Mouse (Mus musculus) ES-E14 (cell line): ENCODE data around the gene Chrnd.

Experiments
- CHD2 ChIP-seq: IDR thresholded peaks from 2 replicates; pipeline ENCODE4 v1.6.1; 2014; ENCODE audit warnings: mild to moderate bottlenecking, low read depth, low read length, inconsistent platforms
- HCFC1 ChIP-seq: IDR thresholded peaks from 2 replicates; pipeline ENCODE4 v1.6.1; 2012; ENCODE audit warnings: low read length, inconsistent platforms, borderline replicate concordance; ENCODE audit not compliant: insufficient read depth
- MAFK ChIP-seq: IDR thresholded peaks from 2 replicates; pipeline ENCODE4 v1.6.1; 2014; ENCODE audit warnings: mild to moderate bottlenecking, low read depth, low read length, inconsistent platforms; ENCODE audit not compliant: insufficient read depth
- ZC3H11A ChIP-seq: IDR thresholded peaks from 2 replicates; pipeline ENCODE4 v1.6.1; 2012; ENCODE audit warnings: low read depth, mild to moderate bottlenecking, inconsistent platforms, low read length, borderline replicate concordance
- ZNF384 ChIP-seq: IDR thresholded peaks from 2 replicates; pipeline ENCODE4 v1.6.1; 2012; ENCODE audit warnings: low read depth, low read length, inconsistent platforms

DNA sequence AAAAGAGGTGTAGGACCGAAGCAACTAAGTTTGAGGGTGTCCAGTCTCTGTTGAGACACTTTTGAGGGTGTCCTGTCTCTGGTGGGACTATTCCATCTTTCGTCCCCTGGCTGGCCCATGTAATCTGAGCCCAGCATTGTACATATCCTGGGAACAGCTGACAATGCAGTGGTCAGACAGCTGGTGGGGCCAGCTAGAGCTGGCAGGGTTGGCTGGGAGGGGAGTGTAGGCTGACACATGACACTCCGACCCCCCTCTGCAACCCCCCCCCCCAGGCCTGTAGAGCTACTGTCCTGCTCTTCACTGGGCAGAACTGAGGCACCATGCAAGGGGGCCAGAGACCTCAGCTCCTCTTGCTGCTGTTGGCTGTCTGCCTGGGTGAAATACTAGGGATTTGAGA lies 15.1 kb downstream of the Chrnd start:
- TF ChIP-seq ZNF384: no peak
- no peak for TF ChIP-seq ZC3H11A
- TF ChIP-seq MAFK: no peak
- TF ChIP-seq HCFC1: no peak
- no peak for TF ChIP-seq CHD2
